Mouse (Mus musculus) forebrain, postnatal 0 days (tissue): ENCODE measurements around the gene Fubp3. TPM values are rescaled to one million over a fixed set of nuclear protein-coding genes. Genes with fewer than 3 reads are reported as not detected.

Experiments used
- ATAC-seq: fragments of 200-750 bp; cut with Nextera tagmentation; 2 replicates; pipeline ENCODE4 v1.8.0; 2017; ENCODE audit warnings: mild to moderate bottlenecking, moderate library complexity
- DNase-seq: peaks from one replicate; pipeline ENCODE4 v3.0.0-alpha.2; 2015
- H3K27ac ChIP-seq: fragments of 300-500 bp; sonication (generic); 2 replicates; pipeline ENCODE4 v1.5.1; 2014; ENCODE audit warnings: low read depth, mild to moderate bottlenecking, antibody characterized with exemption, low read length, moderate library complexity, mixed read lengths
- H3K27me3 ChIP-seq: fragments of 300-500 bp; sonication (generic); 2 replicates; pipeline ENCODE4 v1.6.1; 2014; ENCODE audit warnings: mild to moderate bottlenecking, low read length, mixed read lengths; ENCODE audit not compliant: insufficient read depth
- H3K36me3 ChIP-seq: fragments of 300-500 bp; sonication (generic); 2 replicates; pipeline ENCODE4 v1.6.1; 2014; ENCODE audit warnings: mild to moderate bottlenecking, moderate library complexity; ENCODE audit not compliant: insufficient read depth
- H3K4me1 ChIP-seq: fragments of 300-500 bp; sonication (generic); 2 replicates; pipeline ENCODE4 v1.6.1; 2014; ENCODE audit warnings: antibody characterized with exemption; ENCODE audit not compliant: insufficient read depth
- H3K4me2 ChIP-seq: fragments of 300-500 bp; sonication (generic); 2 replicates; pipeline ENCODE4 v1.6.1; 2014; ENCODE audit warnings: low read depth, mild to moderate bottlenecking, moderate library complexity
- H3K4me3 ChIP-seq: fragments of 300-500 bp; sonication (generic); 2 replicates; pipeline ENCODE4 v1.5.1; 2014; ENCODE audit warnings: low read depth, low read length, mixed read lengths
- H3K9ac ChIP-seq: fragments of 300-500 bp; sonication (generic); 2 replicates; pipeline ENCODE4 v1.6.1; 2014; ENCODE audit warnings: mild to moderate bottlenecking
- H3K9me3 ChIP-seq: fragments of 300-500 bp; sonication (generic); 2 replicates; pipeline ENCODE4 v1.6.1; 2016; ENCODE audit warnings: low read length
- CTCF ChIP-seq: sonication (generic); IDR thresholded peaks from 2 replicates; pipeline ENCODE4 v1.5.1; 2016; ENCODE audit warnings: antibody characterized with exemption, control low read depth, low read depth
- WGBS: fragments of 180-500 bp; shearing (Covaris S2); extraction: QIAGEN DNeasy Blood & Tissue Kit; methylation state at CpG from one replicate; pipeline ENCODE4 v1.1.7; 2014; 5-methylcytosine and 5-hydroxymethylcytosine counted together
- microRNA-seq, 2 experiments: library from miRNA; unstranded; fragments of <30 nt; microRNA quantifications; one replicate each; pipeline ENCODE4; 2016
- polyA plus RNA-seq: library from polyadenylated mRNA; unstranded; fragments of >200 nt; fragmentation: Nextera tagmentation; extraction: Ambion mirVana; gene quantifications from 2 replicates; pipeline ENCODE4 v1.2.1, GENCODE M21; 2015
- total RNA-seq: library from RNA; depleted of rRNA; stranded (reverse); fragments of >200 nt; gene quantifications from 2 replicates; pipeline ENCODE4 v1.2.3, GENCODE M21; 2014; rRNA removed

Fubp3 gene
- total and polyA plus RNA-seq, 2 experiments from 2014 or later, result 31.5 to 38.7 TPM

GRCm38 (mm10) chr2:31663804-31664180, 91.3 kb downstream of the Fubp3 start:
- ATAC-seq (no peak), DNase-seq (no peak)
- TF ChIP-seq CTCF, result no peak
- Histone ChIP-seq H3K27me3 (peaks cover 6% of the 10 kb centered on the region; the same call in 1 of the 2 replicates), H3K4me1 (no peaks in the 10 kb centered on the region), H3K9me3 (no peaks in the 10 kb centered on the region), H3K4me3 (no peak overlapping the region), H3K4me2 (no peak overlapping the region), H3K27ac (no peak overlapping the region), H3K36me3 (no peaks in the 10 kb centered on the region), H3K9ac (no peak overlapping the region)
- 98% methylated on average over 1 of the region's 1 CpGs for WGBS

Small RNA genes lying within 50 kb of the gene (microRNA-seq; reads per million reads assigned to microRNA genes)
- gene Mir6998, result 0.39 to 1.3 reads per million in 2 experiments

Other genes starting within 250 kb of the Fubp3 start
- 16.2 and 18.0 TPM in 2 replicates for gene Ass1, start 102.4 kb upstream of the Fubp3 start, total RNA-seq
- 11.8 and 17.9 TPM in 2 replicates for gene Ass1, start 102.4 kb upstream of the Fubp3 start, polyA plus RNA-seq
- gene Prdm12, start 67.4 kb downstream of the Fubp3 start, total RNA-seq, result 0.62 and 2.5 TPM in 2 replicates
- gene Prdm12, start 67.4 kb downstream of the Fubp3 start, polyA plus RNA-seq, result 1.0 and 1.9 TPM in 2 replicates
- gene Exosc2, start 98.1 kb downstream of the Fubp3 start, total RNA-seq, result 33.4 and 41.9 TPM in 2 replicates
- 28.4 and 34.0 TPM in 2 replicates for gene Exosc2, start 98.1 kb downstream of the Fubp3 start, polyA plus RNA-seq
- 48.1 and 54.0 TPM in 2 replicates for gene Abl1, start 115.7 kb downstream of the Fubp3 start, total RNA-seq
- gene Abl1, start 115.7 kb downstream of the Fubp3 start, polyA plus RNA-seq, result 12.4 and 12.5 TPM in 2 replicates
- 0.08 and 0.19 TPM in 2 replicates for gene Qrfp, start 237.9 kb downstream of the Fubp3 start, total RNA-seq
- 0.06 TPM in 1 of 2 replicates, not detected in the other for gene Qrfp, start 237.9 kb downstream of the Fubp3 start, polyA plus RNA-seq